Mouse (Mus musculus): ENCODE data around the gene Pcdh7.

Gene Pcdh7

DNA sequence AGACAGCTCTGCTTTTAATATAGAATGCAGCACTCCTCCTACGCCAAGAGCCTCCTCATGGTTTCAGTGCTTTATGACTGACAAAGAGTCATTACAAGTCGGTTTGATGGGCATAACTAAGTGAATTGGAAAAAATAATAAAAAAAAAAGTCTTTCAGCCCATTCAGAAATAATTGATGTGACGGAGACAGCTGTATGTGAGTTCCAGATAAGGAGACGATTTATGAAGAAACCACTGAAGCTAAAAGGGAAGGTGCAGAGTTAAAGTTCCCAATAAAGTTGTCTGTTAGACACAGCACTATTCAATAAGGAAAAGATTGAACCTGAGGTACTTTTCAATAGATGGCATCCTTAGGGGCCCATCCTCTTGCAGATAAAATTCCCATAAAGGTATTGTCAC is 189.5 kb downstream of the Pcdh7 start:
- DNase-seq (ENCODE audit: low spot score in 2 of 2) = no peak

DNA sequence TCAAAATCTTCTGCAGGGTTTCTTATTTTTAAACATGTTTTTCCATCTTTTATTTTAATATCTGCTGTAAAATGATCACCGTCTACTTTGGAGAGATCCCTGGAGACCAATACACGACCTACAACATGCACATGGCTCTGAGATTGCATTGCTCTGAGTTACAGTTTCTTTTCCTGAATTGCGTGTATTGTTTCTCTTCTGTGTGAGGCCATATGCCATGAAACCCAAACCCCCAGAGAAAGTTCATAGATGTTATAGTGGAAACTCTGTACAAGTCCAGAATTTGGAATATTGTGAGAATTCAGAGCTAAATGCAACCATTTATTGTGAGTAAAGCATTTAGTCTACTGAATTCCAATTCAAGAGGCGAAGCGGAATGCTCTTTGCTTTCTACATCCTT is 203.4 kb downstream of the Pcdh7 start:
- no peak for DNase-seq (ENCODE audit: low spot score in 2 of 2)

- no peak for DNase-seq (ENCODE audit: low spot score in 2 of 2)
These were observed 213.6 kb downstream of the Pcdh7 start for GRCm38 (mm10) chr5:57931331-57931730.

DNA sequence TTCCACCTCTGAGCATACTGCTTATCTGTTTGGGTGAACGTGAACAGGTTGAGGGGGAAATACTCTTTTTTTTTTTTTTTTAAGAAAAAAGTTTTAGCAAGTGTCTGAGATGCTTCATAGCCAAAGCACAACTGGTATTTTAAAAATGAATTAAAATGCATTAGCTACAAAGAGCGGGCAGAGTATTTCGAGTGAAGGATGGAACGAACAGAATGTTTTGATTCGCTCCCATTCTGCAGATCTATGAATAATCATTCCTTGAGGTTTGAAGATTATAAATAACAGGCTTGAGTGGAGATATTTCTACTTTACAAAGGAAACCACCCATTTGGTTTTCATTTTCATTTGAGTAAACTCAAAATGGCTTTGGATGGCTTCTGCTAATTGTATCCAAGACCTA is 214.0 kb downstream of the Pcdh7 start:
- no peak for DNase-seq (ENCODE audit: low spot score in 2 of 2)

DNA sequence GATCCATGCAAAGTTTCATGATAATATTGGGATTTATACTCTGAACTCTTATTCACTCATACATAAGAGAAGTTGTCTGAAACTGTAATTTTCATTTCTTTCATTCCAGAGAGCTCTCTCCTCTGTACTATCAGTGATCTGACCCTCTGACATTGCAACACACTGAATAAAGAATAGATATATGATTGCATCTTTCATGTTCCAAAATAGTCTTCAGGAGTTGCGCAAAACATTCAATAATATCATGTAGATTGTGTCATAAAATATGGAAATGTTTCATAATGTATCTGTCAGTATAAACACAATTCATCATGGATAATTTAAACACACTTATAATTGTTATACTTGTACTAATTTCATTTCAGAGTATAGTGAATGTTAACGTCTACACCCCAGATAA is 216.9 kb downstream of the Pcdh7 start:
- DNase-seq (ENCODE audit: low spot score in 2 of 2) = no peak

DNA sequence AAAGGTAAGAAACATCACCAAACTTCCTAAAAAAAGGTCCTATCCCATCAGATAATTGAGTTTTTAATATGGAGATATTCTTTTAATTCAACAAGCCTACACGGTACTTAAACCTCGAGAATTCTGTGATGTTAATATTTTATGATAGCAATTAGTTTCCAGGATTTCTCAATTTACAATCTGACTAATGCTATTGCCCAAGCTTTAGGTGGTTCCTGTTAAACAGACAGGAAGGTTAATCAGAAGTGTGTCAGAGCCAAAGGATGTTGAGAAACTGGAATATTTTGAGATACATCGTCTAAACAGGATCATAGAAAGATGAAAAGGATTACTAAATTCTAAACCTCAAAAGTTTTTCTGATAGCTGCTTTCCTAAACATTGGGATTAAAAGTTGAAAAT is 222.7 kb downstream of the Pcdh7 start:
- DNase-seq (ENCODE audit: low spot score in 2 of 2) = no peak

GRCm38 (mm10) chr5:57943176-57943575 is 225.4 kb downstream of the Pcdh7 start:
- no peak for DNase-seq (ENCODE audit: low spot score in 2 of 2)

DNA sequence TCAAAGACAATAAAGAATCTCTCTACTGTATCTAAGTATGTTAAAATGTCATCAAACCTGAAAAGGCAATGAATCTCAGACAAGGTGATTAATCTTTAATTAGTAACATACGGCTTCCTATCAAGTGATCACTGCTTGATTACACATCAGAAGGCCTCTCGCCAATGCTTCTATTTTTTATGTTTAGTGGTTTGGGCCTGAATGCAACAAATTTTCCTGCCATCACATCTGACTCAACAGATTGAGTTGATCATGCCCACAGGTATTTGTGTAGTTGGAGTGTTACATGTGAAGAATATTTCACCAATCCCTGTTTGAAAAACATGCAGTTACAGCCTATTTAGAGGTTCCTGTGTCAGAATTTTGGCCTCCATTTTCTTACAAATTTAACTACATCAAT is 225.8 kb downstream of the Pcdh7 start:
- no peak for DNase-seq (ENCODE audit: low spot score in 2 of 2)

- no peak for DNase-seq (ENCODE audit: low spot score in 2 of 2)
These were observed 227.7 kb downstream of the Pcdh7 start for GRCm38 (mm10) chr5:57945419-57945818.

GRCm38 (mm10) chr5:57959317-57959716 is 241.6 kb downstream of the Pcdh7 start:
- DNase-seq (ENCODE audit: low spot score in 2 of 2) = no peak

DNA sequence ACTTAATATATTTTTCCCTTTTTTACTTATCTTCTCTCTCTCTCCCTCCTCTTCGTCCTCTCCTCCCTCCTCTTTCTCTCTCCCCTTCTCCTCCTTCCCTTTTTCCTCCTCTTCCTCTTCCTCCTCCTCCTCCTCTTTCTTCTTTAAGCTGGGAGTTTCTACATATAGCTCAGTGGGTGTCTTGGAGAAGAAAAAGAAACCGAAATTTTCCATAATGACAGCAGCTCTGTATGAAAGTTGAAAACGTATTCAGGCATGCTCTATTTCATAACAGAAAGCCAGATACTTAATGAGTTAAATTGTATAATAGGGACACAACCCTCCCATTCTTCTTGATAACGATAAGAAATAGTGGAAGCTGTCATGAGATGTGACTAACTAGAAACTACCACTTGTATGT is 246.0 kb downstream of the Pcdh7 start:
- DNase-seq (ENCODE audit: low spot score in 2 of 2) = no peak

DNA sequence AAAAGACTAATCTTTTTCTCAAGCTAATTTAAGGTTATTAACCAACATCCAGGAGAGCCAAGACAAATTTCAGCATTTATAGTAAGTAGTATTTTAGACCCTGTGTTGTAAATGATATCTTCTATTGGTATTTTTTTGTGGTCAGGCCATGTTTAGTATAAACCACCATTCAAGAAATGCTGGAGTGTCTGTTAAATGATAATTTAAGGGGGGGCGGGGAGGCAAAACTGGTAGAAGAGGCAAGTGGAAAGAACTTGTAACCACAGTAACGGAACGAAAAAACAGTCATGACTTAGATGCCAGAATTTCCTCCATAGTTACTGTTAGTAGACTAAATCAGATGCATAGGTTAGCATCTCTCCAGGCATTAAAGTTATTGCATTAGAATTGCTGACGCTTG is 246.4 kb downstream of the Pcdh7 start:
- no peak for DNase-seq (ENCODE audit: low spot score in 2 of 2)

GRCm38 (mm10) chr5:57993584-57993983 is 275.8 kb downstream of the Pcdh7 start:
- no peak for DNase-seq (ENCODE audit: low spot score in 2 of 2)

DNA sequence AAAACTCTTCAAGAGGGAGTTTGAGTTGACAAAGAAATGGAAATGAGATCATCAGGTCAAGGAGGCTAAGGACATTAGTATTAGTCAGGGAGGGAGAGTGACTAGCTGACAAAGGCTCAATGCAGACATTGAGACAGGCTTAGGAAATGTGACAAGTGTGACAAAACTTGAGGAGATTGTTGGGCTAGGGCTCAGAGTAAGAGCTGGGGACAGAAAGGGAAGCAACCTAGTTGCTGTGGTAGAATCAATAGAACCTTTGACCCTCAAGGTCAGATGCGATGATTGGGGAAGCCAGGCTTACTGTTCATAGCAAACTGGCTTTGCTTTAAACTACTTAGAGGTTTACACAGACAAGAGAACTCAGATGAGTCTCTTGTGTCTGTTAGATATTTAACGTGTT is 303.6 kb downstream of the Pcdh7 start:
- DNase-seq (ENCODE audit: low spot score in 2 of 2) = no peak

DNA sequence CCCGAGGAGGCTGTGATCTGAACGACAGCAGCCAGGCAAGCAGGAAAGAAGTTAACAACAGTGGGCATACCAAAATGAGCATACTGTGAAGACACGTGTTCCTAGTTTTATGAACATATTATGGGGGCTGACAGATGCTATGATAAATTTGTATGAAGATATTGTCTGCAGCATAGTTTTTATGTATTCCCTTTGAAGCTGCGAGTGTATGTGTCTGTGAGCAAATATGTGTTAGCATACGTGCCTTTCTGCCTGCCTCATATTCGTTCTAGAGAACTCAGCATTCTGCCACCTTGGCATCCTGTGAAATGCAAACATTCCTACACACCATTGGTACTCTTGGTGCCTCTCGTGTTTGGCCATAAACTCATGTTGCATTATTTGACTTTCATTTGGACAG is 307.4 kb downstream of the Pcdh7 start:
- no peak for DNase-seq (ENCODE audit: low spot score in 2 of 2)

DNA sequence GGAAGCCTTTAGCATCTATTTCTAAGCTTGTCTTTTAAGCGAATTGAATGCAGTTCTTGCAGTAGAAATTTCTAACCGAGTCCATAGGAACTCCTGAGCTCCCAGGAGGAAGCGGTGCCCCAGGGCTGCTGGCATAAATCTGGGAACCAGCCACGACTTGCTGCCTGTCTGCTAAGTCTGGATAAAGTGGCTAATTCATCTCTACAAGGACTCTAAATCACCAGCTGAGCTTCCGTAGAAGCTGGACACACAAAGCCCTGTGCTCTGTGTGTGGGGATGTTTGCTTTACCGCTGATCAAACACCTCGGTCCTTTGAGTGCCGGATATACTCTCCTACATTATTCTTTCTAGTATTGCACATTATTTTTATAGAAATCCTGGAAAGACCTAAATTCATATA is 308.0 kb downstream of the Pcdh7 start:
- DNase-seq (ENCODE audit: low spot score in 2 of 2) = no peak

GRCm38 (mm10) chr5:58039875-58040274 is 322.1 kb downstream of the Pcdh7 start:
- no peak for DNase-seq (ENCODE audit: low spot score in 2 of 2)

GRCm38 (mm10) chr5:58044216-58044615 is 326.4 kb downstream of the Pcdh7 start:
- DNase-seq (ENCODE audit: low spot score in 2 of 2) = no peak

- no peak for DNase-seq (ENCODE audit: low spot score in 2 of 2)
These were observed 363.3 kb downstream of the Pcdh7 start for GRCm38 (mm10) chr5:58081054-58081453.

GRCm38 (mm10) chr5:58082230-58082629 is 364.5 kb downstream of the Pcdh7 start:
- no peak for DNase-seq (ENCODE audit: low spot score in 2 of 2)

- no peak for DNase-seq (ENCODE audit: low spot score in 2 of 2)
These were observed 365.3 kb downstream of the Pcdh7 start for GRCm38 (mm10) chr5:58083056-58083455.

GRCm38 (mm10) chr5:58083972-58084371 is 366.2 kb downstream of the Pcdh7 start:
- no peak for DNase-seq (ENCODE audit: low spot score in 2 of 2)

DNA sequence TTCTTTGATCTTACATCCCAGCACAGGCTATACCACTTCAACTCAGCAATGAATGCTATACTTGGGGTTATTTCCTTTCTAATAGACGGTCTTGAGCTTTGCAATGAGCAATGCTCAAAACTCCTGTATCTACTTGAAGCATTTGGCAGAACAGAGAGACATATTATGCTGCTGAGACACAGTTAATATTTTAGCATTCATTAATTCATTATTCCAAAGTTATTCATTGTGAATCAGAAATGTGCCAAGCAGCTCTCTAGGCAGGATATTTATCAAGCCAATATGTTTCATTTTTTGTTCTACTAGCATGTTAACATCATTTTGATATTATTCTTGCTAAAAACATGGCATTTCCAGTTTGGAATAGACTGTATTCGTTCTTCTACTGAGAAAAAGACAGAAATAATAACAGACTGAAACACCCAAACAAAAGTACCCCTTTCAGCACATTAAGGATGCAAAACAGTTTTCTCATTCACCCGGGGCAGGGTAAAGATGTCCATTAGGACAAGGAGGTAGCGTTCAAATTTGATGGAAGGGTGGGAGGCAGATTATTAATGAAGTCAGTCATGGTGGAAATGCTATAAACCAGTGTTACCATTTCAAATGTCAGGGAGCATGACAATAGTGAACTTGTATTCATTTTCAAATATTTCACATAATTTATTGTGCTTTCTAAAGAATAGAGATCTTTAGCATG is 391.0 kb downstream of the Pcdh7 start:
- DNase-seq (ENCODE audit: low spot score in 2 of 2) = no peak

GRCm38 (mm10) chr5:58116096-58116495 is 398.3 kb downstream of the Pcdh7 start:
- DNase-seq (ENCODE audit: low spot score in 2 of 2) = no peak

Data from spleen, postnatal 10 days (tissue).